Mouse (Mus musculus): ENCODE measurements at regions not wholly inside any gene's neighbourhood (a gene's known extent, or its start where the extent isn't known, plus 50 kb on each side); places are given as distances from the start of the nearest gene placed in this dataset.

GRCm38 (mm10) chr3:33902431-33902830 lies 58.3 kb upstream of the Ccdc39 start:
- DNase-seq, result no peak

- DNase-seq, result no peak
Measured at GRCm38 (mm10) chr3:33903326-33903725, 59.2 kb upstream of the Ccdc39 start.

GRCm38 (mm10) chr3:33903816-33904215 lies 59.7 kb upstream of the Ccdc39 start:
- no peak for DNase-seq

DNA sequence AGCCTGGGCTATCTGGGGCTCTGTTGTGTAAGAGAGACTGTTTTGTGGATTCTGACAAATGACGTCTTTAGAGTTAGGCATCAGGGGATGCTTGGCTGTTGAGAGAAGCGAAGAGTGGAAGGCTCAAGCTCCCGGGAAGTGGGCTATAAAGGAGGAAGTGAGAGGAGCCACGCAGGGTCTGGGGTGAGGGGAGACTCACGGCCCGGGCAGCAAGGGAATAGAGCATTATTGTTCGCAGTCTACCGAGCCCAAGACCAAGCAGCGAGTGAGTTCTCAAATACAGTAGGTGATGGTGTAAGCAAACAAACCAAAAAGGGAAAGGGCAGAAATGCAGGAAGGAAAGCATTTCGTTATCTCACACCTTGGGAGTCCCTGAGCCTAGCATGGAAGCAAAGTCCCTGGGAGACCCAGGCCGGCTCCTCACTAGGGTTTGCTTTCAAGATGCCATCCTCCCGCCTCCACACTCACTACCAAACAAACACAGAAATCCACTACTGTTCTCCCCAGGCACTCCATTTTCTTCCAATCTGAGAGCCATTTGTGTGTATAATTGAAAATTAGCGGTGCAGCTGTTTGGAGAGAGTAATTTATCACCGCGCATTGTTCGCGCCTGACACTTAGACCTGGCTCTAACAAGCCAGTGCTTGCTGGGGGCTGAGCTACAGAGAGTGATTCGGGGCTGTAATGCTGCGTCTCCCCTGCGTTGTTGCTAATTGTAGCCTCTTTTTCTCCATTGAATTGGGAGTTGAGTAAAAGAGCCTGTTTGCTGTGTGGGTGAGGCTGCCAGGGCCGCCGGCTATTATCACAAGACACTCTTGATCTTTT lies 61.0 kb upstream of the Ccdc39 start:
- no peak for DNase-seq

- DNase-seq, result no peak
Measured at GRCm38 (mm10) chr3:33905679-33906007, 61.5 kb upstream of the Ccdc39 start.

DNA sequence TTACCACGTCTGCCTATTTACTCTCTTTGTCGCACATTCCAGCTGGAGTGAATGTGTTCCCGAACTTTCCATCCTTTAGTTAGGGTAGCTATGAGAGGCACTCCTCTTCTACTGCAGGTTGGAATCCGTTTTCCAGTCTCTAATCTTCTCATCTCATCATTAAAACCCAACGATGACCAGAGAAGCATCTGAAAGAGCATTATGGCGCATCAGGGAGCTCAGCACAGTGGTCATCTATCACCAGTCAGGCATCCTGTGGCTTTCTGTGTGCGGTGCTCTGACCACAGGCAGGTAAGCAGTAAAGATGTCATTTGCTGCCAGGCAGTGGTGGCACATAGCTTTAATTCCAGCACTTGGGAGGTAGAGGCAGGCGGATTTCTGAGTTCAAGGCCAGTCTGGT lies 63.0 kb upstream of the Ccdc39 start:
- no peak for DNase-seq

DNA sequence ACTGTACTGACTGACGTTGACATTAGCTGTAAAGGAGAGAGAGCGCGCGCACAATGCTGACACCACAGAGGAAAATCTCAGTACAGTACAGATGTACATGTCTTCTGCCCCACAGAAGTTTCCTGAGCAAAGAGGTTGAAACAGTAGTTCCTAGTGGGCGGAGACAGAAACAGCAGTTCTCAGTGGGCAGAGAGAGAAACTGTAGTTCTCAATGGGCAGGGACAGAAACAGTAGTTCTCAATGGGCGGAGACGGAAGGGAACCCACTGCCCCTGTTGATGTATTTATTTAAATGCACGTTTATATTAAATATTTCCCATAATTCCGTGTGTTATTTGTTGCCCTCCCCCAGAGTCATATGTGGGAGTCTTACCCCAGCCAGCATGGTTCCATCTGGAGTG lies 67.4 kb upstream of the Ccdc39 start:
- DNase-seq, result no peak

GRCm38 (mm10) chr3:33913470-33913869 lies 69.4 kb upstream of the Ccdc39 start:
- no peak for DNase-seq

GRCm38 (mm10) chr3:33914386-33914785 lies 70.3 kb upstream of the Ccdc39 start:
- DNase-seq, result no peak

- DNase-seq, result no peak
Measured at GRCm38 (mm10) chr3:33915777-33916176, 71.7 kb upstream of the Ccdc39 start.

DNA sequence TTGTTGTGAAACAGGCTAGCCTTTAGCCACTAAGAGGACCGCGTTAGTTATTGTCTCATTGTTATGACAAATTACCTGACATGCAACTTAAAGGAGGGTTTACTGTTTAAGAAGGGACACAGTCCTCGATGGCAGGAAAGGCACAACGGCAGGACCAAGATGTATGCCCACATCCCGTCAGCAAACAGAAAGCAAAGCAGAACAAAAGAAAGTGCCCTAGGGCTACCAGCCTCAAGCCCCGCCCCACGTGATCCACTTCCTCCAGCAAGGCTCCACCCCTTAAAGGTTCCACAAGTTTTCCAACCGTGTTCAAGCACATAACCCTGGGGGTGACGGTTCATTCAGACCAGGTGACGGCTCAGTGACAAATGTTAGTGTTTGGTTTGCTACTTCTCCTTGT lies 72.2 kb upstream of the Ccdc39 start:
- no peak for DNase-seq

- no peak for DNase-seq
Measured at GRCm38 (mm10) chr3:33916818-33917217, 72.7 kb upstream of the Ccdc39 start.

DNA sequence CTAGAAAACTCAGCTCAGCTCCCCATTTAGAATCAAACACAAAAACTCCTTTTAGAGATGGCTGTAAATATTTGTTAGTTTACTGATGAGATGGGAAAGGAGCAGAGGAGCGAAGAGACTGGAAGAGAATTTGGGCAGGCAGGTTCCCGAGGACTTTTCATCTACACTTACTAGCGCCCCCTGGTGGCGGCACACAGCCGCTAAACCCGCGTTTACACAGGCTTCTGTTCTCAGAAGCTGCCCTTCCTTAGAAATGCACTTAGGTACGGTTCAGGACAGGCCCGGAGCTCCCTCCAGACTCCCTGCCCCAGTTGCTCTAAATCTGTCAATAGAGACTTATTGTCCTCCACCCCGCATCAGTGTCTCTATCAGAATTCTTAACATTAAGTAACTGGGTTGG lies 74.7 kb upstream of the Ccdc39 start:
- DNase-seq, result peak; percentile 71

DNA sequence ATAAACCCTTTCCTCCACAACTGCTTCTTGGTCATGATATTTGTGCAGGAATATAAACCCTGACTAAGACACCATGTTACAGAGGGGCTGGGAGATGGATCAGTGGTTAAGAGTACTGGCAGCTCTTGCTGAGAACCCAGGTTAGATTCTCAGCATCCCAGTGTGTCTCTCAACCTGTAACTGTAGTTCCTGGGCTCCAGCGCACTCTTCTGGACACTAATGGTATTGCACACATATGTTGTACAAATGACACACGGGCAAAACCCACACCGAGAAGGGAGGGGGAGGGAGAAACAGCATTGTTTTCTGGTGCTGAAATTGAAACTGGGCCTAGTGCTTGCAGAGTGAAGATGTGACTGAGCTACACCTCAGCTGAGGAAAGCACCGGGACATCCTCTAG lies 81.0 kb upstream of the Ccdc39 start:
- DNase-seq, result no peak

DNA sequence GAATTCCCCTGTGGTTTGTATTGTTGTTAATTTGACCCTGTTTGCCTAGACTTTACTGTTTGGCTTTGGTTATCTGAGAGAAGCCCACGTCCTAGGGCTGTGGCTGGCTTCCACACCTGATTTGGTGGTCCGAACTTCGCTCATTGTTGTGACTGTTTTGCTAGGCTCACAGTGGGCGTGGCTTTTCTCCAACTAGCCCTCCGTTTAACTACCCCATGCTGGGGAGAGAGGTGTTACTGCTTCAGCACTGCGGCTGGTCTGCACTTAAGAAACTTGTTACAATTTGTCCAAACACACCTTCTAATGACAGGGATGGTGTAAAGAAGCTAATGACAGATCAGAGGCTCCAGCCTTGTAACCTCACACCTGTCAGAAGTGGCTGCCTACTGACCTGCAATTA lies 64.7 kb upstream of the Fxr1 start:
- no peak for DNase-seq

- DNase-seq, result peak; percentile 70
Measured at GRCm38 (mm10) chr3:33955854-33956624, 63.7 kb upstream of the Fxr1 start.

DNA sequence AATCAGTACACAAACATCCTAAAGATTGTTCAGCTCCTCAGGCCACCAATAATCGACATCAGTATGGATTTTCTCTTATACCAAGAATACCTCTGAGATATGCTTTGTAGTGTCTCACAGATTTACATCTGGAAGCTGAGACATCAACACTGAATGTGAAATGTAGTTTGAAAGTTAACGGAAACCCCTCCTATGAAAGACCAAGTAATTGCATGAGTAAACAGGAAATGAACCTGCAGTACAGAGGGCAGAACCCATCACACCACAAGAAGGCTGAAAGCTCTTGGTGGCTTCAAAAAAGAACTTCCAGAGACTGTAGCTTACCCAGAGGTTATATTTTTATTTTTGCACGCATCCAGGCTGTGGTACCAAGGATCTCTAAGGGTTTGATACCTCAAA lies 63.1 kb upstream of the Fxr1 start:
- DNase-seq, result no peak

- DNase-seq, result no peak
Measured at GRCm38 (mm10) chr3:33957676-33958075, 62.1 kb upstream of the Fxr1 start.

DNA sequence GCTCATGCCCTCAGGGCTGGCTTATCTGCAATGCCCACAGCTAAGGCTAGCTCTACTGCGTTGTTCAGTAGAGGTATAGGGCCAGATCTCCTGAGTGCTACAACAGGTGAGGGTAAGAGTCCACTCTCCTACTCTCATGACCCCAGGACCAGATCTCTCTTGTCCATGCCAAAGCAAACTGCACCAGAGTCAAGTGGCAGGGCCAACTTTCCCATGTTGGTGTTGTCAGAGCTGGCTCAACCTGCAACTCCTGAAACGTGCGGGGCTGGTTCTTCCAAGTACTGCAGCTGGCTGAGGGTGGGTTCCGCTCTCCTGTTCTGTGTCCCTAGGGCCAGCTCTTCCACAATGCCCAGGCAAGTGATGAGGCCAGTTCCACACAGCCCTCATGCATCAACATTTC lies 61.5 kb upstream of the Fxr1 start:
- no peak for DNase-seq

DNA sequence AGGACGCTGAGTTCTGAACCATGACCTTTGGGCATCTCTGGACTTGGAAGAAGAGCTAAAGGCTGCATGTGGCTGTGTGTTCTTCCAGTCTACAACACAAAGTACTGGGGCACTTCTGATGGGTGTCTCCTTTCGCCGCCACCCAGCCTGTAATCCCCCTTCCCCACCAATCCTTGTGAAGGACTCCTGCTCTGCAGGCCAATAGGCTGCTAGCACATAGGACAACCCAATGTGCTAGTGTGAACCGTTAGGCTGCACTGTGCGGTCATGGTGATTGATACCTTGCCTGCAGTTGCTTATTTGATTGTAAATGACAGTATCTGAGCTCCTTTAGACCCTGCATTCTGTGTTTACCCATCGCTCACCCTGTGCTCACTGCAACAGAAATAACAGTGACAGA lies 59.5 kb upstream of the Fxr1 start:
- DNase-seq, result no peak

DNA sequence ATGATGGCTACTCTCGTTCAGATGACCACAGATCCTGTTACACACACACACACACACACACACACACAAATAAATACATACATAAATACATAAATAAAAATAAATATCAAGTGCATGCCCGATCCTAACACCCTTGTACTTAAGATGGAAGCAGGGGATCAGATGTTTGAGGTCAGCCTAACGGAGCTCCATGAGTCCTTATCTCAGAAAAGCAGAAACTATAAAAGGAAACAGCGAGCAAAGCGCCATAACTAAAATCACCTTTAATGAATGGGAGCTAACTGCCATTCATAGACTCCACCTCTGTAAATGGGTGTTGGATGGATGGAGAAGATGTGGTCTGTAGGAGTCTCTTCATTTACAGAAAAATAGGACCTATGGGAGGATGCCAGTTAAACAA lies 56.8 kb upstream of the Fxr1 start:
- DNase-seq, result no peak

DNA sequence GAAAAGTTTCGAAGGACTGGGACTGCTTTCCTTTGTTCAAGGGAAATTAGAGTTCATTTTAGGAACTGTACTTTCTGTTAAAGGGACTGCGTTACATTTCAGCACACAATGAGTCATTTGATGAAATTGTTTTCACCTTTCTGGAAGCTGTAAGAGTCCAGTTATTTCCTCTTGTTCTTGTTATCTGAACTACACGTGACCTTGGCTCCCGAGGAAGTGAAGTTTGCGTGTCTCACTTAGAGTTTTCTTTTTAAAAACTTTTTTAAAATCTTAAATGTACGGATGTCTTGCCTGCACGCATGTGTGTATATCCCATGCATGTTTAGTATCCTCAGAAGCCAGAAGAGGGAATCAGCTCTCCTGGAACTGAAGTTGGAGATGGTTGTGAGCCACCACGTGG lies 52.6 kb upstream of the Fxr1 start:
- no peak for DNase-seq
